Mouse (Mus musculus): ENCODE measurements around the gene Polr2m. TPM values are rescaled to one million over a fixed set of nuclear protein-coding genes. Genes with fewer than 3 reads are reported as not detected.

Gene Polr2m
- polyA plus RNA-seq, 1 experiment, result 689 TPM

DNA sequence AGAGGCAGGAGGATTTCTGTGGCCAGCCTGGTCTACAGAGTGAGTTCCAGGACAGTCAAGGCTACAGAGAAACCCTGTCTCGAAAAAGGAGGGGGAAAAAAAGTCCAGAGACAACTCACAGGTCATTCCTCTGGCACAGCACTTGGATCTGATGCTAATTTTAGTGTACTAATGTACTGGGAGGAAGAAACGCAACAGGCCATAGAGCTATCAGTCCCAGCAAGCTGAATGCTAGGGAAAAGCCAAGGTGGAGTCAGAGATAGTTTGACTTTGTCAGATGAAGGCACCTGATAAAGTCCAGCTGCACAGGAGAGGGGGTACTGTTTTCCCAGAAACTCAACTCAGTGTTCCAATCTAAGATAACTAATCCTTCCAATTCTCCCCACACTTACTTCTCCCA, 5.4 kb downstream of the Polr2m start:
- Histone ChIP-seq H3K27me3 (ENCODE audit: control insufficient read depth, insufficient read depth, low read length) (no peaks in the 10 kb centered on the region), H3K4me3 (ENCODE audit: control insufficient read depth, insufficient read depth, low read length) (no peak overlapping the region), H3K27ac (ENCODE audit: control insufficient read depth, insufficient read depth, low read length) (no peak overlapping the region), H3K4me1 (replicated peaks; ENCODE audit: control insufficient read depth, insufficient read depth, low read length) (no peaks in the 10 kb centered on the region; the same call in 1 of the 2 replicates), H3K36me3 (ENCODE audit: control insufficient read depth, insufficient read depth, low read length) (peaks cover 76% of the 10 kb centered on the region)
- WGBS, result 92% methylated on average over 2 of the region's 2 CpGs
- DNase-seq, result no peak
- no peak for TF ChIP-seq POLR2A (IDR thresholded peaks at IDR 0.05; ENCODE audit: control insufficient read depth, extremely low read depth, insufficient read depth, low read length, poor library complexity)
- TF ChIP-seq CTCF (IDR thresholded peaks at IDR 0.05; ENCODE audit: borderline replicate concordance, control insufficient read depth, extremely low read depth, insufficient read depth, low read length, poor library complexity), result no peak

DNA sequence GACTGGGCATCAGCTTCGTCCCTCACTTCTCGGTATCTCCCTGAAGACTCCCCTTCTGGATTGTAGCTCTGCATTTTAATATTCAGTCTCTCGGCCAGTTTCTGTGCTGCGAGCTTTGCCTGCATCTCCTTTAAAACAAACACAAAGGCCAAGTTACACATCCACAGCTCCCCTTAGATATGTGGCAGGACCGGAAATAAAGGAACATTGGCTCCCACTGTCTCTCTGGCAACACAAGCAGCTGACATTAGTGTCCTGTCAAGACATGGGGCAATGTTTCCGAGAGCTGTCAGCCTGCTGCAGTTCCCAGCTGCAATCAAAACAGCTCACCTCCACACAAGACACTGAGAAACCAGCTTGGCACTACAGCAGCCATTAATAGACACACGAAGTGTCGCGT, 6.3 kb downstream of the Polr2m start:
- H3K27ac ChIP-seq (ENCODE audit: control insufficient read depth, insufficient read depth, low read length), result no peak overlapping the region
- 99% methylated on average over 9 of the region's 9 CpGs for WGBS
- no peak for TF ChIP-seq CTCF (IDR thresholded peaks at IDR 0.05; ENCODE audit: borderline replicate concordance, control insufficient read depth, extremely low read depth, insufficient read depth, low read length, poor library complexity)
- H3K4me1 ChIP-seq (replicated peaks; ENCODE audit: control insufficient read depth, insufficient read depth, low read length), result no peaks in the 10 kb centered on the region; the same call in 1 of the 2 replicates
- H3K4me3 ChIP-seq (ENCODE audit: control insufficient read depth, insufficient read depth, low read length), result no peak overlapping the region
- H3K36me3 ChIP-seq (ENCODE audit: control insufficient read depth, insufficient read depth, low read length), result peaks cover 80% of the 10 kb centered on the region
- no peaks in the 10 kb centered on the region for H3K27me3 ChIP-seq (ENCODE audit: control insufficient read depth, insufficient read depth, low read length)
- DNase-seq, result no peak

DNA sequence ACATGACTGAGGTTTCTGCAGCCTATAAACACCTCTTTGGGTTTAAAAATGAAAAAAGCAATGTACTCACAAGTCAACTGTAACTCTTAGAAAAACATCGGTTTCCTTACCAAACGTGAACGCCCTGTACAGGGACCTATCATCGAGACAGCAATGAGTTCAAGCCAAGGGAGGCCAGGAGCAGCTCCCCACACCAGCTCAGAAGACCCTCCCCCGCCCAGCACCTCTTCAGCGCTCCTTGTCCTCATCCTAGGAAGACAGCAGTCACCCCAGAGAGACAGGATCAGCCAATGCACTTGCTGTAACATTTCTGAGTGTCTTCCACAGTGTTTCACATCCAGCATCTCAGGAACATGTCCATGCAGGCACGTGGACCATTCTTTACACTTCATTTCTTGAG, 7.1 kb downstream of the Polr2m start:
- no peak for DNase-seq
- Histone ChIP-seq H3K36me3 (ENCODE audit: control insufficient read depth, insufficient read depth, low read length) (peaks cover 80% of the 10 kb centered on the region), H3K27me3 (ENCODE audit: control insufficient read depth, insufficient read depth, low read length) (no peaks in the 10 kb centered on the region), H3K27ac (ENCODE audit: control insufficient read depth, insufficient read depth, low read length) (no peak overlapping the region), H3K4me1 (replicated peaks; ENCODE audit: control insufficient read depth, insufficient read depth, low read length) (no peaks in the 10 kb centered on the region), H3K4me3 (ENCODE audit: control insufficient read depth, insufficient read depth, low read length) (no peak overlapping the region)
- no peak for TF ChIP-seq POLR2A (IDR thresholded peaks at IDR 0.05; ENCODE audit: control insufficient read depth, extremely low read depth, insufficient read depth, low read length, poor library complexity)
- no peak for TF ChIP-seq CTCF (IDR thresholded peaks at IDR 0.05; ENCODE audit: borderline replicate concordance, control insufficient read depth, extremely low read depth, insufficient read depth, low read length, poor library complexity)
- 94% methylated on average over 7 of the region's 7 CpGs for WGBS

DNA sequence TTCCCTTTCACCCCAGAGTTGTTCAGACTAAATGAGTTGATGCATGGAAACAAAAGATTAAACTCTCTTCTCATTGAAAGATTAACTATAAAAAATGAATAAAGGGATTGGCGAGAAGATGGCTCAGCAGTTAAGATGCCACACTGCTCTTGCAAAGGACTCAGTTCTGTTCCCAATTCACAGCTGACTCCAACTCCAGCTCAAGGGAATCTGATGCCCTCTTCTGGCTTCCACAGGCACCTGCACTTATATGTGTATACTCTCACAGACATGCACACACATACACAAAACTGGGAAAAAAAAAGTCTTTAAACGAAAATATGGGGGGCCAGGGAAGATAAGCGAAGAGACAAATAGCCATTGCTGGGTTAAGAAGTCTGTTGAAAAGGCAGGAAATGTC, 9.1 kb downstream of the Polr2m start:
- H3K4me1 ChIP-seq (replicated peaks; ENCODE audit: control insufficient read depth, insufficient read depth, low read length), result no peaks in the 10 kb centered on the region
- no peak overlapping the region for H3K27ac ChIP-seq (ENCODE audit: control insufficient read depth, insufficient read depth, low read length)
- no peaks in the 10 kb centered on the region for H3K27me3 ChIP-seq (ENCODE audit: control insufficient read depth, insufficient read depth, low read length)
- no peak for DNase-seq
- TF ChIP-seq POLR2A (IDR thresholded peaks at IDR 0.05; ENCODE audit: control insufficient read depth, extremely low read depth, insufficient read depth, low read length, poor library complexity), result no peak
- no peak for TF ChIP-seq CTCF (IDR thresholded peaks at IDR 0.05; ENCODE audit: borderline replicate concordance, control insufficient read depth, extremely low read depth, insufficient read depth, low read length, poor library complexity)
- H3K4me3 ChIP-seq (ENCODE audit: control insufficient read depth, insufficient read depth, low read length), result no peak overlapping the region
- H3K36me3 ChIP-seq (ENCODE audit: control insufficient read depth, insufficient read depth, low read length), result peaks cover 62% of the 10 kb centered on the region
- 96% methylated on average over 3 of the region's 3 CpGs for WGBS

DNA sequence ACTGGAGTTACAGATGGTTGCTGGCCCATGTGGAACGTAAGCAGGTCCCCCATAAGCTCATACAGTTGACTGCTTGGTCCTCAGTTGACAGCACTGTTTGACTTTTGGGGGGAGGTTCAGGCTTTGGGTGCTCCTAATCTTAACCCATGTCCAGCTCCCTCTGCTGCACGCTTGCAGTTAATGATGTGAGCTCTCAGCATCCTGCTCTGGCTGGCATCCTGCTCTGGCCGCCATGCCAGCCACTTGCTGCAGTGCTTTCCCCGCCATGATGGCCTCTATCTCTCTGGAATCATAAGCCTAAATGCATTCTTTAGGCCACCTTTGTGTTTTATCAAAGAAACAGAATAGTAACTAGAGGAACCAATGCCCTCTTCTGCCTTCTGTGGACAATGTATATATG, 10.2 kb downstream of the Polr2m start:
- WGBS, result 95% methylated on average over 4 of the region's 4 CpGs
- no peak overlapping the region for H3K4me3 ChIP-seq (ENCODE audit: control insufficient read depth, insufficient read depth, low read length)
- no peak for DNase-seq
- H3K27ac ChIP-seq (ENCODE audit: control insufficient read depth, insufficient read depth, low read length), result no peak overlapping the region
- H3K4me1 ChIP-seq (replicated peaks; ENCODE audit: control insufficient read depth, insufficient read depth, low read length), result no peaks in the 10 kb centered on the region
- TF ChIP-seq POLR2A (IDR thresholded peaks at IDR 0.05; ENCODE audit: control insufficient read depth, extremely low read depth, insufficient read depth, low read length, poor library complexity), result no peak
- TF ChIP-seq CTCF (IDR thresholded peaks at IDR 0.05; ENCODE audit: borderline replicate concordance, control insufficient read depth, extremely low read depth, insufficient read depth, low read length, poor library complexity), result no peak
- no peaks in the 10 kb centered on the region for H3K27me3 ChIP-seq (ENCODE audit: control insufficient read depth, insufficient read depth, low read length)
- H3K36me3 ChIP-seq (ENCODE audit: control insufficient read depth, insufficient read depth, low read length), result peaks cover 52% of the 10 kb centered on the region

DNA sequence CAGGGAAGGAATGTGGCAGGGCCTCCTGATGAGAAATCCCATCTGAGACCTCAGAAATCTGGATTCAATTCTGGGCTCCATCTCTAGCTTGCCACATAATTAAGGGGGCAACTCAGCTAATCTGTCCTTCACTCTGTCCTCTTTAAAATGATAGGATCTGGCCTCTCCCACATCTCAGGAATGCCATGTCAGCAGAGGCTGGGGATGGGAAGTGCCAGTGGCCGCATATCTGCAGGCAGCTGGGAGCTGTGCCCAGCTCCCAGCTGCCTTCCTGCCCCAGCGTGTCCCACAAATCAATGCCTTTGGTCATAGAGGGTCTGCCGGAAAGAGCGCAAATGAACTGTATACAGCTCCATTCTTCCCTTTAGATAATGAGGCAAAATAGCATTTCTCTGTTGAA, 18.3 kb downstream of the Polr2m start:
- Histone ChIP-seq H3K36me3 (ENCODE audit: control insufficient read depth, insufficient read depth, low read length) (no peaks in the 10 kb centered on the region), H3K27ac (ENCODE audit: control insufficient read depth, insufficient read depth, low read length) (no peak overlapping the region), H3K4me1 (replicated peaks; ENCODE audit: control insufficient read depth, insufficient read depth, low read length) (no peaks in the 10 kb centered on the region), H3K4me3 (ENCODE audit: control insufficient read depth, insufficient read depth, low read length) (no peak overlapping the region), H3K27me3 (ENCODE audit: control insufficient read depth, insufficient read depth, low read length) (no peaks in the 10 kb centered on the region)
- WGBS, result 92% methylated on average over 4 of the region's 4 CpGs
- no peak for DNase-seq
- TF ChIP-seq CTCF (IDR thresholded peaks at IDR 0.05; ENCODE audit: borderline replicate concordance, control insufficient read depth, extremely low read depth, insufficient read depth, low read length, poor library complexity) (no peak), POLR2A (IDR thresholded peaks at IDR 0.05; ENCODE audit: control insufficient read depth, extremely low read depth, insufficient read depth, low read length, poor library complexity) (no peak)

DNA sequence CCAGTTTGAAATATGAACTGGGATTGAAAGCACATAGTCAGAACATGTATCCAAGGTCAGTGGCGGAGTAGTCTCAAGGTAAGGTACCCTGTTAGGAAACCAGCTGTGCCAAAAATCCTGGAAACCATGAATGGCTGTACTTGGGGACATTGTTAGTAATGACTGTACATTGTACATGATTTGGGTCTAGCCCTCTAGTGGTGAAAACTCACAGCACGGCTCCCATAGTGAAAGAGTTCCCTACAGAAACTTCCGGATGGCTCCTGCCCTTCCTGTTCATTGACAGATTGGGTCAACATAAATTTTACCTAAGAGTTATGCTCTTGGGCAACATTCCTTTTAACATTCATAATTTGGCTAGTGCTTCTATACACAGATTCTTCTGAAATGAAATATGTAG, 19.6 kb downstream of the Polr2m start:
- Histone ChIP-seq H3K27me3 (ENCODE audit: control insufficient read depth, insufficient read depth, low read length) (no peaks in the 10 kb centered on the region), H3K4me1 (replicated peaks; ENCODE audit: control insufficient read depth, insufficient read depth, low read length) (no peaks in the 10 kb centered on the region), H3K27ac (ENCODE audit: control insufficient read depth, insufficient read depth, low read length) (no peak overlapping the region), H3K36me3 (ENCODE audit: control insufficient read depth, insufficient read depth, low read length) (no peaks in the 10 kb centered on the region), H3K4me3 (ENCODE audit: control insufficient read depth, insufficient read depth, low read length) (no peak overlapping the region)
- no peak for DNase-seq
- WGBS, result 66% methylated on average over 3 of the region's 3 CpGs
- TF ChIP-seq CTCF (IDR thresholded peaks at IDR 0.05; ENCODE audit: borderline replicate concordance, control insufficient read depth, extremely low read depth, insufficient read depth, low read length, poor library complexity), result no peak
- no peak for TF ChIP-seq POLR2A (IDR thresholded peaks at IDR 0.05; ENCODE audit: control insufficient read depth, extremely low read depth, insufficient read depth, low read length, poor library complexity)
